Mouse (Mus musculus) lung, adult 2 months (tissue): ENCODE measurements at regions not wholly inside any gene's neighbourhood (a gene's known extent, or its start where the extent isn't known, plus 50 kb on each side); places are given as distances from the start of the nearest gene placed in this dataset.
A peak's percentile ranks its signal among the peaks of the same experiment; 100 is the strongest.

Experiments used
- DNase-seq: peaks from one replicate; pipeline ENCODE4 v3.0.0; 2022
- H3K4me1 ChIP-seq: fragments of 200-500 bp; 2 replicates; pipeline ENCODE4 v1.6.1; 2011; ENCODE audit warnings: low read length; ENCODE audit not compliant: control insufficient read depth, insufficient read depth
- H3K4me3 ChIP-seq: fragments of 200-500 bp; replicated peaks from 2 replicates; pipeline ENCODE3; 2011; ENCODE audit warnings: low read depth, mild to moderate bottlenecking, control low read depth, low read length; ENCODE audit errors: extremely low read depth
- CTCF ChIP-seq: fragments of 200-500 bp; IDR thresholded peaks from 2 replicates; pipeline ENCODE4 v1.5.1; 2011; ENCODE audit warnings: mild to moderate bottlenecking, low read length, control low read depth; ENCODE audit not compliant: insufficient read depth
- POLR2A ChIP-seq: fragments of 200-500 bp; IDR thresholded peaks from 2 replicates; pipeline ENCODE4 v1.6.1; 2011; ENCODE audit warnings: low read depth, mild to moderate bottlenecking, control low read depth, low read length, borderline replicate concordance; ENCODE audit errors: extremely low read depth
- WGBS: fragments of 180-500 bp; shearing (Covaris S2); methylation state at CpG from one replicate; pipeline ENCODE4 v1.1.7; 2018; 5-methylcytosine and 5-hydroxymethylcytosine counted together

DNA sequence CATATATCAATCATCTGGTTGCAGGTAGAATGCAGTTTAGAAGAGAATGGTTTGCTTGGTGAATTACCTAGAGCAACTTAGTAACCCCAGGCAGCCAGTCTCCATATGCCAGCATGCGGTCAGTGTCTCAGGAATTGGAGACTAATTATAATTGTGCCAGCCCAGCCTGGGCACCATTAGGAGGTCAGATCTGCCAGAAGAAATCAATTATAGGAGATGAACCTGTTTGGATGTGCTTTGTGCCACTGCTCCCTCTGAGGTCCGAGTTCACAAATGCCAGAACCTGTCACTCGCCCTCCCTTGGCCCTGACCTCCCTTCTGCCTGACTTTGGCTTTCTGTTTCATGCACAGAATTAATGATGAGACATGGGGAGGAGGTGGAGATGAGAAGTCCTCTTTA, 323.1 kb downstream of the En1 start:
- no peak overlapping the region for H3K4me3 ChIP-seq
- no peak for DNase-seq
- TF ChIP-seq POLR2A (no peak), CTCF (no peak)
- no peaks in the 10 kb centered on the region for H3K4me1 ChIP-seq
- 67% methylated on average over 3 of the region's 3 CpGs for WGBS

DNA sequence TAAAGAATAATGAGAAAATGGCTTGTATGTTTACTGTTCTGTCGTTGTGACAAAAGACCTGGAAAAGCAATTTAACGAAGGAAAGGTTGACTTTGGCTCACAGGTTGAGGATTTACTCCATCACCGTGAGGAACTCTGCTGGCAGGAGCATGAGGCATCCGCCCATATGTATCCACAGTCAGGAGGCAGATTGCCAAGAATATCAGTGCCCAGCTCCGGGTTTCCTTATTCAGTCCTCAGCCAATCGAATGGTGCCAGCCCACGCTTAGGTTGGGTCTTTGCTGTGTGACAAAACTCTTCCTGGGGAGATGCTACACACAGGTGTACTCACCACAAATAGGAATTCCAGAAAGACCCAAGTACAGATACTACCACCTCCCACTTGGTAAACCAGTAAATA, 327.9 kb downstream of the En1 start:
- TF ChIP-seq CTCF: no peak
- TF ChIP-seq POLR2A: no peak
- Histone ChIP-seq H3K4me1 (no peaks in the 10 kb centered on the region), H3K4me3 (no peak overlapping the region)
- WGBS: 53% methylated on average over 7 of the region's 7 CpGs
- no peak for DNase-seq

DNA sequence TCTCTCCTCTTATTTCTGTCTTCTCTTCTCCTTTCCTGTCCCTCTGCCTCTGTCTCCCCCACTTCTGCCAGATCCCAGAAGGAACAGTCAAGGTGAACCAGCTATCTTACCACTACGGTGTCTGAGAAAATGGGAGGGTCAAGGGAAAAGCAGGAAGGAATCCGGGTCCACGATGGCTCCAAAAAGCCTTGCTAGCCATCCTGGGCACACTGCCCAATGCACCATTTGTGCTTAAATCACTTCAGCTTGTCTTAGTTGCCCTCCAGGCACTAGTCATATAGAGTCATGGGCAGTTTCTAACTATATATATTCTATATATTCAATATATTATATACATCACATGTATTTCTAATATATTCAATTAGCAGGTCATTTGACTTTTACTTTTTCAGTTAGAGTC, 333.1 kb downstream of the En1 start:
- 81% methylated on average over 3 of the region's 3 CpGs for WGBS
- Histone ChIP-seq H3K4me3 (no peak overlapping the region), H3K4me1 (no peaks in the 10 kb centered on the region)
- DNase-seq: no peak
- TF ChIP-seq CTCF (no peak), POLR2A (no peak)

DNA sequence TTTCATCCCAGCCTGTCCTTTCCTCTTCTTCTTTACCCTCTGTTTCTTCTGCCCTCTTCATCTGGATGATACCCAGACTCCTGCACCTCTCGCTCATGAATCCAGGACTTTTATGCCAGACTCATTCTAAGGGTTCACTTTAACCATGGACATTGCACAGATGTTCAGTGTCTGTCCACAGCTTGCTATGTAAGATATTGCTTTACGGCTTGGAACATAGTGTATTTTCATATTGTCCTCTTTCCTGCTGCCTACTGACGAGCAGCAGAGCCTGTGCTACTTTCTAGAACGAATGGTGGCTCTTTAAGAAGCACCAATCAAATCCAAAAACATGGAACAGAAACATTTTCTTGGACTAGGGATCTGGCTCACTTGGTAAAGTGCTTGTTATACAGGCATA, 341.5 kb downstream of the En1 start:
- H3K4me1 ChIP-seq: no peaks in the 10 kb centered on the region
- no peak for TF ChIP-seq CTCF
- TF ChIP-seq POLR2A: no peak
- no peak overlapping the region for H3K4me3 ChIP-seq
- DNase-seq: no peak
- WGBS: 62% methylated on average over 4 of the region's 4 CpGs

DNA sequence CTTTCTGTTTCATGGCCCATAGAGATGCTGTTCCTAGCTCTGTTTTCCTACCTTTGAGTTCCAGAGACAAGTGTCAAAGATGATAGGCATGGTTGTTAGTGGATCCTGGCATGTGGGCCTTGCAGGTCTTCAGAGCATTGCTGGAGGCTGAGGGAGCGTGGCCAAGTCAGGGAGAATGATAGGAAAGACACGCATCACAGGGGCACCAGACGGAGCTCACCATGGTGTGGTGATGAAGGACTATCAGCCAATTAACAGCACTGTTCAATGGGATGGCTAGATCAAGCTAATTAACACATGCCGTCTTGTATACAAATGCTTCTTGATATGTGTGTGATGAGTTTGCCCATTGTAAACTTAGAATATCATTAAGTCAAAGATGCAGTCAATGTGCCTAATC, 344.1 kb downstream of the En1 start:
- WGBS: 81% methylated on average over 4 of the region's 4 CpGs
- H3K4me3 ChIP-seq: no peak overlapping the region
- DNase-seq: no peak
- TF ChIP-seq POLR2A: no peak
- no peak for TF ChIP-seq CTCF
- no peaks in the 10 kb centered on the region for H3K4me1 ChIP-seq

DNA sequence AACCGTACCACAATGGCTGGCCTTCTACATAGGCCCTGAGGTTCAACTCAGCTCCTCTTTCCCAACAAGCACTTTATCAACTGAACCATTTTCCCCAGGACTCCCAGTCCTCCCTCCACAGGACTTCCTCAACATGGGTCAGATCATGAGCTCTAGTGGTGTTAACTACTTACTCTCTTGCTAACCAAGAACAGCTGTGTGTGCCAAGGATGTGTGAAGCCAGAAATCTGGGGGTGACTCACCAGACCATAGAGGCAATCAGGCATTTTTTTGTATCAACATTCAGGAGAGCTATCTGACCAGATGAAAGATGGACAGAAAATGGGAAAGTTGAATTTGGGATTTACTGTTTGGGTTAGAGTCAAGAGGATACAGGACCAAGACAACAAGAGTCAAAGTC, 359.0 kb downstream of the En1 start:
- WGBS: 84% methylated on average over 1 of the region's 1 CpGs
- TF ChIP-seq POLR2A (no peak), CTCF (no peak)
- H3K4me1 ChIP-seq: no peaks in the 10 kb centered on the region
- DNase-seq: no peak
- H3K4me3 ChIP-seq: no peak overlapping the region

DNA sequence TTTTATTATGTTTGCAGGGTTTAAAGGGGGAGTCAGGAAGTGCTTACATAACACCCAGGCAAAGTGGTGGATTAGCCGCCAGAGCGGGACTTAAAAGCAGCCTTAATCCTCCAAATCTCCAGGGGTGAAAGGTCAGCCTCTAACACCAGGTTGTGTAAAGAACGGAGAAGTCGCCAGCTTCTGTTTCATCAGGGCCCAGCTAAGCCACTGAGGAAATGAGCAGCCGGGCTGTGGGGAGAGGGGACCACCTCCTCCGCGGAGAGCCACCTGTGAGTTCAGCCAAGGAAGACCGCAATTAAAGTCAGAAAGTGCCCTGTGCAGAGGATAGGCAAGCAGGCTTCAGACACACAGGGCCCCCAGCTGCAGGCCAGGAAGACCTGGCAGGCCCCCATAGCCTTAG, 359.8 kb downstream of the En1 start:
- Histone ChIP-seq H3K4me3 (no peak overlapping the region), H3K4me1 (no peaks in the 10 kb centered on the region)
- DNase-seq: no peak
- 26% methylated on average over 8 of the region's 8 CpGs for WGBS
- no peak for TF ChIP-seq POLR2A
- no peak for TF ChIP-seq CTCF

DNA sequence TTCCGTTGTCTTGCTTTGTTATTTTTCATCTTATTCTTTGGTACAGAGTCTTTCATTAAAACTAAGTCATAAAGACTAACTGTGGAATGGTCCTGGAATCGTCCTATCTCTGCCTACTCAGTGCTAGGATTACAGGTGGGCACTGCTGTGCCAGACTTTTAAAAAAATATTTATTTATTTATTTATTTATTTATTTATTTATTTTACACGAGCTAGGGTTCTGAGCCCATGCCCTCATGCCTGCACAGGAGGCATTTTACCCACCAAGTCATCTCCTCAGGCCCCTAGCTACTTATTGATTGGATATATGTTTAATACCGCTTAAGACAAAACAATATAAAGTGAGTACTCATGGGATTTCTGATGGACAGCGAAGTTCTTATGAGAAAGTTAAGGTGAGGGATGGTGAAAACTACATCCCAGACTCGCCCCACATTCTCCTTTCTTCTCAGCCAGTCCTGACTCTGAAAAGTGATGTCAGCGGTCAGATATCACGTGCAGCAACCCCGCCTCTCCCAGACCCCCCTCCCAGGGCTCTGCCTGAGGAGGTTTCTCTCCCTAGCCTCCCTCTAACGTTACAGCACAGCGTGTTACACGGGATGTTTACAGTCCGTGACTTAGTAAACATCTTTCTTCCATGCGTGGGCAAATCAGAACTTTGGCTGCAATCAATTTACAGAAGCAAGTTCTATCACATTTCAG, 361.4 kb downstream of the En1 start:
- Histone ChIP-seq H3K4me1 (no peaks in the 10 kb centered on the region), H3K4me3 (no peak overlapping the region)
- WGBS: 30% methylated on average over 14 of the region's 14 CpGs
- TF ChIP-seq CTCF: no peak
- no peak for TF ChIP-seq POLR2A
- DNase-seq: no peak

DNA sequence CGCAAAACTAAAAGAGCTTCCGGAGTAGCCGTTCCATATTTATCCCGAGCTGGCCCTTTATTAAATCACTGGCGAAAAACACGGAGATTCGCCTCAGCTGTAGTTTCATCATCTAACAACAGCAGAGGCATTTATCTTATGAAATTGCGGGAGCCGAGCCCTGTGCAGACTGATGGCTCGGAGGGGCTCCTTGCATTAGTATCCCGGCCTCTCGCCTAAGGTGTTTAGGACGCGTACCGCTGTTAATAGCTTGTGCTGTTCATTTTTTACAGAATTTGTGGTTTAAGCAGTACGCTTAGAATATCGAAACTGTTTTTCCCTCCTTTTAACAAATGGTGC, 361.9 kb downstream of the En1 start:
- Histone ChIP-seq H3K4me3 (peak overlapping the region; percentile 39), H3K4me1 (no peaks in the 10 kb centered on the region)
- DNase-seq: no peak
- TF ChIP-seq CTCF (no peak), POLR2A (no peak)
- 40% methylated on average over 17 of the region's 17 CpGs for WGBS

DNA sequence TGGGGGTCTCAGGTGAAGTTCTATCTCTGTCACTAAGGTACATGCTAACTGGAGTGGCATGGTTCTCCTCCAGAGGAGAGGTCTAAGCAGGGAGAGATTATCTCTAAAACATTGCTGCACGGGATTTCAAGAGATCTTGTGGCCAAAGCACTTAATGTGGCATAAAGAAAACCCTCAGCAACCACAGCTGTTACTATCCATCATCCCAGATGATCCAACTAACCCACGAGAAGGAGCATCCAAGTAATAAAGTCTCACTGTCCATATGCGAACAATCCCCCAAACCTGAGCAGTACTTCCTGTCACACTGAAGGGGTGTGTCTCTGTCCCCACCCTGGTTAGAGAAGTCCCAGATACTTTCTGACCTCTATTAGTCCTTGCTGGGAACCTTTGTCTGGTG, 363.9 kb downstream of the En1 start:
- H3K4me1 ChIP-seq: no peaks in the 10 kb centered on the region
- no peak overlapping the region for H3K4me3 ChIP-seq
- WGBS: 63% methylated on average over 3 of the region's 3 CpGs
- no peak for DNase-seq
- no peak for TF ChIP-seq CTCF
- no peak for TF ChIP-seq POLR2A

DNA sequence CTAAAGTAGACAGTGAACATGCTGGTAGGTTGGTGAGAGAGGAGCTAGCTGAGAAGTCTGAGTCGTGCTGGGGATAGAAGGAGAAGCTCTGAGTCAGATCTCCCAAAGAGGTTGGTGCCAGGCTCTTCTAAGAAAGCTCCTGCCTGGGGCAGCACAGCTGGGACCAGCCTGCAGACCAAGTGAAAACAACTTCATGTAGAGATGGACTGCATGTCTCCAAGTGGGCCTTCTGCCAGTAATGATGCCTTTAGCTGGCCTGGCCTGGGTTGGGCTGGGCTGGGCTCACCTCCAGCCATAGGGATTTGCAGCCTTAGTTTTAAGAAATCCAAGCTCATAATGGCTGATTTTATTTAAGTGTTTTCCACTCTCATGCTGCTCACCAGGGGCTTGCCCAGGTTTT, 357.7 kb downstream of the Insig2 start:
- 40% methylated on average over 1 of the region's 1 CpGs for WGBS

More for the DNA sequence above, 357.7 kb downstream of the Insig2 start:
- Histone ChIP-seq H3K4me3 (no peak overlapping the region), H3K4me1 (no peaks in the 10 kb centered on the region)
- TF ChIP-seq CTCF: no peak
- no peak for TF ChIP-seq POLR2A
- peak; percentile 5 for DNase-seq
